Mouse (Mus musculus) midbrain, embryonic 16.5 days (tissue): ENCODE data around the gene 4930579F01Rik. TPM values are rescaled to one million over a fixed set of nuclear protein-coding genes. Genes with fewer than 3 reads are reported as not detected.
A peak's percentile ranks its signal among the peaks of the same experiment; 100 is the strongest.

Source experiments
- ATAC-seq: fragments of 200-750 bp; cut with Nextera tagmentation; 2 replicates; pipeline ENCODE4 v1.8.0; 2017; ENCODE audit warnings: moderate TSS enrichment
- H3K27ac ChIP-seq: fragments of 300-500 bp; sonication (generic); 2 replicates; pipeline ENCODE4 v1.5.1; 2014; ENCODE audit warnings: mild to moderate bottlenecking, low read length, mixed read lengths
- H3K27me3 ChIP-seq: fragments of 300-500 bp; sonication (generic); 2 replicates; pipeline ENCODE4 v1.6.1; 2014; ENCODE audit warnings: low read depth, low read length, mixed read lengths; ENCODE audit not compliant: control insufficient read depth, insufficient read depth
- H3K36me3 ChIP-seq: fragments of 300-500 bp; sonication (generic); 2 replicates; pipeline ENCODE4 v1.6.1; 2014; ENCODE audit warnings: mild to moderate bottlenecking, low read length, moderate library complexity, mixed read lengths; ENCODE audit not compliant: control insufficient read depth, insufficient read depth
- H3K4me1 ChIP-seq: fragments of 300-500 bp; sonication (generic); 2 replicates; pipeline ENCODE4 v1.6.1; 2014; ENCODE audit warnings: mild to moderate bottlenecking, low read length, mixed read lengths; ENCODE audit not compliant: control insufficient read depth, insufficient read depth
- H3K4me2 ChIP-seq: fragments of 300-500 bp; sonication (generic); 2 replicates; pipeline ENCODE4 v1.6.1; 2014; ENCODE audit warnings: mild to moderate bottlenecking, low read length, mixed read lengths
- H3K4me3 ChIP-seq: fragments of 300-500 bp; sonication (generic); 2 replicates; pipeline ENCODE4 v1.5.1; 2014; ENCODE audit warnings: low read depth, mild to moderate bottlenecking, low read length, moderate library complexity, mixed read lengths
- H3K9ac ChIP-seq: fragments of 300-500 bp; sonication (generic); 2 replicates; pipeline ENCODE4 v1.6.1; 2014; ENCODE audit warnings: low read depth, low read length, mixed read lengths
- H3K9me3 ChIP-seq: fragments of 300-500 bp; sonication (generic); replicated peaks from 2 replicates; pipeline ENCODE4 v1.6.1; 2014; ENCODE audit warnings: mild to moderate bottlenecking, low read length, mixed read lengths; ENCODE audit not compliant: control insufficient read depth, poor library complexity, severe bottlenecking
- WGBS: fragments of 180-500 bp; shearing (Covaris S2); extraction: QIAGEN DNeasy Blood & Tissue Kit; methylation state at CpG from one replicate; pipeline ENCODE4 v1.1.7; 2014; 5-methylcytosine and 5-hydroxymethylcytosine counted together
- polyA plus RNA-seq: library from polyadenylated mRNA; unstranded; fragments of >200 nt; fragmentation: Nextera tagmentation; extraction: Ambion mirVana; gene quantifications from 2 replicates; pipeline ENCODE4 v1.2.1, GENCODE M21; 2015

4930579F01Rik gene
- polyA plus RNA-seq, result not detected in 2 replicates

DNA sequence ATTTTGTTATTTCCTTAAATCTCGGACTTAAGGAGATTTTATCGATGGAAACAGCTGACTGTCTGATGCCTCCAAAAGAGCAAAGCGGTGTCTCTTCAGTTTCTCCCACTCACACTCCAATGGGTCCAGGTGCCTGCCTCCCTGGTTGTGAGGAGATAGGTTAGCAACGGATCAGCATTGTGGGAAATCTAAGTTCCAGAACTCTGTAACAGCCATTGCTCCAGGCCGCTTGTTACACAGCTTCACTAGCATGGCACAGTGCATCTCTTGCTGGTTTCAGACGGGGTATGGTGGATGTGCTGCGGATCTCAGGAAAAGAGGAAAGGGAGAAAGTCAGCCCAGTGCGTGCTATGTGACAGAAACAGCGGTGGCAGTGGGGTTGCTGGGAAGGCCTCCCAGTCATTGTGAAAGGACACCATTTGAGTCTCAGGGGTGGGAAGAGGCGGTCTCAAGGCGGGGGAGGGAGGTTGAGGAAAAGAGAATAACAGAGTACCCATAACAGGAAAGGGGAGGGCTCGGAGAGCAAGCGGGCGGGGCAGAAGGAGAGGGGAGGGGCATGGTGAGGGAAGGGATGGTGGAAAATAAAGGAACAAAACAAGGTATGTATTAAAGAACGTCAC lies at the start of gene 4930579F01Rik:
TSS of gene 4930579F01Rik (minus strand) at position 143 of the 620 bp plus-strand sequence.
- H3K36me3 ChIP-seq, result no peaks in the 10 kb centered on the region
- no peaks in the 10 kb centered on the region for H3K9me3 ChIP-seq
- no peak within 1 kb of the TSS for H3K9ac ChIP-seq
- H3K27me3 ChIP-seq, result no peaks in the 10 kb centered on the region
- ATAC-seq, result no peak
- no peak within 1 kb of the TSS for H3K4me2 ChIP-seq
- no peak within 1 kb of the TSS for H3K27ac ChIP-seq
- 85% methylated on average over 15 of the region's 15 CpGs for WGBS
- no peak within 1 kb of the TSS for H3K4me3 ChIP-seq
- H3K4me1 ChIP-seq, result peaks cover 4% of the 10 kb centered on the region; the same call in 1 of the 2 replicates

GRCm38 (mm10) chr3:138242933-138243332 lies 49.3 kb upstream of the 4930579F01Rik start:
- WGBS, result 88% methylated on average over 6 of the region's 6 CpGs
- Histone ChIP-seq H3K9me3 (no peaks in the 10 kb centered on the region), H3K4me2 (no peak overlapping the region), H3K36me3 (no peaks in the 10 kb centered on the region), H3K27ac (no peak overlapping the region), H3K4me1 (peaks cover 4% of the 10 kb centered on the region; the same call in 1 of the 2 replicates), H3K9ac (no peak overlapping the region), H3K4me3 (no peak overlapping the region), H3K27me3 (no peaks in the 10 kb centered on the region)
- no peak for ATAC-seq

GRCm38 (mm10) chr3:138242021-138242726 lies 48.5 kb upstream of the 4930579F01Rik start:
- ATAC-seq, result peak; percentile 46; the same call in 1 of the 2 replicates
- Histone ChIP-seq H3K4me3 (no peak overlapping the region), H3K4me2 (no peak overlapping the region), H3K36me3 (no peaks in the 10 kb centered on the region), H3K4me1 (peaks cover 4% of the 10 kb centered on the region; the same call in 1 of the 2 replicates), H3K27ac (no peak overlapping the region), H3K9me3 (no peaks in the 10 kb centered on the region), H3K9ac (no peak overlapping the region), H3K27me3 (no peaks in the 10 kb centered on the region)
- WGBS, result 50% methylated on average over 14 of the region's 14 CpGs

DNA sequence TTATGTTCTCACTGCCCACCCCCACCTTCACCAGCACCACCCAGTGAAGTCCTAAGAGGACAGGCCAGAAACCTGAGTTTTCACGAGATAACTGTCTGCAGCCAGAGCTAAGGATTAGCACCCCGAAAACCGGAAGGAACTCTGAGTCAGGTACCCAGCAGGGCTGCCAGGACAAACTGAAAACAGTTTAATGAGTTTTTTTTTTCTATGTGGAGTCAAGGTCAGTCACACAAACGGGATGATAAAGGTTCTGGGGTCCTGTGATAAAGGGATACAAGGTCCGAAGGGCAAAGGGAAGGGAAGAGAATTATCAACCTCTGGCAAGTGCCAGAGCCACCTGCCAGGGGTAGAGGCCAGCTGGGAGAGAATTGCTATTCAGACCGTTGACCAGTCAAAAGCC lies 47.7 kb upstream of the 4930579F01Rik start:
- ATAC-seq, result no peak
- Histone ChIP-seq H3K9me3 (no peaks in the 10 kb centered on the region), H3K9ac (no peak overlapping the region), H3K4me2 (no peak overlapping the region), H3K4me3 (no peak overlapping the region), H3K4me1 (peaks cover 4% of the 10 kb centered on the region; the same call in 1 of the 2 replicates), H3K36me3 (no peaks in the 10 kb centered on the region), H3K27me3 (no peaks in the 10 kb centered on the region), H3K27ac (no peak overlapping the region)
- 62% methylated on average over 6 of the region's 6 CpGs for WGBS

DNA sequence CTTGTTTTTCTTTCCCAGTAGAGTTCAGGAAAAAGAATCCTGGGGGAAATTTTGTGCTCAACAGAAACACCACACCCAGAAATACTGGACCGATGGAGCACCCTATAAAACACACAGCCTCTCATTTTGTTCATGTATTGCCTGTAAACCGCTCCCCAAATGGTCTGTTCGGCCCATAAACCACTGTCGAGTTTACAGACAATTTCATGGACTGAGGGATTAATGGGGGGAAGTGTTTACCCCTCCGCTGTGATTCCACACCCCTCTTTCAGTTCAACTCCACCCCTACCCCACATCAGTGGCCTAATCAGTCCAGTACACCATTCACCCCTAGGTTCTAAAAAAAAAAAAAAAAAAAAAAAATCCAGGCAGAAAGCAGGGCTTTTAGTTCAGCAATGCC lies 47.3 kb upstream of the 4930579F01Rik start:
- H3K9ac ChIP-seq, result no peak overlapping the region
- no peak for ATAC-seq
- no peak overlapping the region for H3K27ac ChIP-seq
- H3K4me1 ChIP-seq, result peaks cover 4% of the 10 kb centered on the region; the same call in 1 of the 2 replicates
- 73% methylated on average over 5 of the region's 5 CpGs for WGBS
- no peaks in the 10 kb centered on the region for H3K36me3 ChIP-seq
- H3K27me3 ChIP-seq, result no peaks in the 10 kb centered on the region
- H3K4me3 ChIP-seq, result no peak overlapping the region
- H3K9me3 ChIP-seq, result no peaks in the 10 kb centered on the region
- no peak overlapping the region for H3K4me2 ChIP-seq

GRCm38 (mm10) chr3:138240411-138240810 lies 46.8 kb upstream of the 4930579F01Rik start:
- WGBS, result 88% methylated on average over 3 of the region's 3 CpGs
- no peak for ATAC-seq
- Histone ChIP-seq H3K36me3 (no peaks in the 10 kb centered on the region), H3K27ac (no peak overlapping the region), H3K9me3 (no peaks in the 10 kb centered on the region), H3K27me3 (no peaks in the 10 kb centered on the region), H3K4me3 (no peak overlapping the region), H3K4me2 (no peak overlapping the region), H3K4me1 (peaks cover 4% of the 10 kb centered on the region; the same call in 1 of the 2 replicates), H3K9ac (no peak overlapping the region)

GRCm38 (mm10) chr3:138239461-138239860 lies 45.8 kb upstream of the 4930579F01Rik start:
- 88% methylated on average over 6 of the region's 6 CpGs for WGBS
- no peak overlapping the region for H3K27ac ChIP-seq
- no peak for ATAC-seq

DNA sequence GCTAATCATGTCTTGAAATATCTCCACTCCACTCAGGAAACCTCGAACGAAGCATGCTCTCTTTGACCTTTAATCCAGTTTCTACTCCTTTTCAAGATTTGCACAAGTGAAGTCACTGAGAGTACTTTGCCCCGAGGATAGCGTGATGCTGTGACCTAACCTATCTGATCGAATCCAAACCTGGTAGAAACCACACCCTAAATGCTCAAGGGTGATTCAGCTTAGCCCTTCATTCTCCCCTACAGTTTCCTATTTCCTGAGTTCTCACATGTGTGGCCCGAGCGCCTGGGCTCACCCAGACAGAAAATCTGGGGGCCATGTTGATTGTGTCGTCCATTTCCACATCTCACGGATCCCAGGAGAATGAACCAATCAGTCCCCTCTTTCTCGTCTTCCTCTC lies 44.4 kb upstream of the 4930579F01Rik start:
- no peak overlapping the region for H3K4me2 ChIP-seq
- H3K9ac ChIP-seq, result no peak overlapping the region
- H3K4me1 ChIP-seq, result peaks cover 4% of the 10 kb centered on the region; the same call in 1 of the 2 replicates
- no peak overlapping the region for H3K4me3 ChIP-seq
- H3K9me3 ChIP-seq, result no peaks in the 10 kb centered on the region
- no peaks in the 10 kb centered on the region for H3K27me3 ChIP-seq
- no peak for ATAC-seq
- H3K27ac ChIP-seq, result no peak overlapping the region
- no peaks in the 10 kb centered on the region for H3K36me3 ChIP-seq
- WGBS, result 89% methylated on average over 10 of the region's 10 CpGs

More at GRCm38 (mm10) chr3:138239461-138239860, 45.8 kb upstream of the 4930579F01Rik start:
- H3K4me1 ChIP-seq, result peaks cover 4% of the 10 kb centered on the region; the same call in 1 of the 2 replicates
- no peaks in the 10 kb centered on the region for H3K27me3 ChIP-seq
- no peak overlapping the region for H3K4me3 ChIP-seq
- H3K36me3 ChIP-seq, result no peaks in the 10 kb centered on the region
- no peaks in the 10 kb centered on the region for H3K9me3 ChIP-seq
- no peak overlapping the region for H3K4me2 ChIP-seq
- H3K9ac ChIP-seq, result no peak overlapping the region
